Mouse (Mus musculus): ENCODE data around the gene Fhl5.

DNA sequence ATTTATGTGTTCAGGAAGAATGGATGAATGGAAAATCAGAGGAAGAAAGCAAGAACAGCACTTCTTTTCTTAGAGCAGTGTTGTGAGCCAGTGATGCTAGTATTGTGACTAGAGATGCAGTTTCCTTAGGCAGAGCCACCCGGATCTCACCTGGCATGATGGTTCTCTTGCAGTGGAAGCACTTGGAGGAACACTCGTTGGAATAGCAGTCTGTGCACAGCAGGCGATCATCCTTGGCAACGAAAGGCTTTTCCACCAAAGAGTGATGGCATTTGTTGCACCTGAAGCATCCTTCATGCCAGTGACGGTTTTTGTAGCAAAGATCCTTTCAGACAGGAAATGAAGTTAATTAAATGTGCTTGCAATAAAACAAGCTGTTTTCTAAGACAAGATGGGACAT is 29.2 kb downstream of the Fhl5 start:
- no peak for TF ChIP-seq CTCF (IDR thresholded peaks at IDR 0.05; ENCODE audit: control insufficient read depth, insufficient read depth, low read length)
- no peak for TF ChIP-seq POLR2A (IDR thresholded peaks at IDR 0.05; ENCODE audit: borderline replicate concordance, control insufficient read depth, low read depth, low read length)

Measured in bone marrow, adult 2 months (tissue).